17 mouse cellular contexts compared by ENCODE assay signal in genomic region chr7:113468345-113468744, GRCm38 (mm10).
"Had no signal": no experiment of that assay in that cellular context is flagged by ENCODE, and none has a peak within 500 bp of the region (broad histone marks: within the 10 kb centered on the region; RNA-seq: fewer than 3 reads in every experiment).

No protein-coding gene starts in this region.

- H3K4me3 ChIP-seq: neural tube, embryonic 12.5 days; neural tube, embryonic 13.5 days; neural tube, embryonic 15.5 days; stomach, embryonic 15.5 days had no signal

- H3K4me2 ChIP-seq: neural tube, embryonic 12.5 days; neural tube, embryonic 13.5 days; neural tube, embryonic 15.5 days; stomach, embryonic 15.5 days had no signal

- H3K9me3 ChIP-seq: neural tube, embryonic 12.5 days; neural tube, embryonic 13.5 days; neural tube, embryonic 15.5 days; stomach, embryonic 15.5 days had no signal

- H3K4me1 ChIP-seq: neural tube, embryonic 12.5 days; neural tube, embryonic 13.5 days; neural tube, embryonic 15.5 days; stomach, embryonic 15.5 days had no signal

- DNase-seq: retina, postnatal 1 day; right cerebral cortex, adult 18-20 months; right cerebral cortex, postnatal 14 days; right cerebral cortex, postnatal 25 days; right cerebral cortex, postnatal 4 days; spleen, adult 18-20 months; thymus, adult 18-20 months; thymus, adult 2 months; thymus, postnatal 14 days; thymus, postnatal 25 days; thymus, postnatal 36 days; thymus, postnatal 4 days had no signal

- H3K27ac ChIP-seq: neural tube, embryonic 12.5 days; neural tube, embryonic 13.5 days; neural tube, embryonic 15.5 days; stomach, embryonic 15.5 days; stomach, postnatal 0 days had no signal

- H3K36me3 ChIP-seq: neural tube, embryonic 12.5 days; neural tube, embryonic 13.5 days; neural tube, embryonic 15.5 days; stomach, embryonic 15.5 days had no signal

- H3K9ac ChIP-seq: neural tube, embryonic 12.5 days; neural tube, embryonic 13.5 days; neural tube, embryonic 15.5 days; stomach, embryonic 15.5 days had no signal

- H3K27me3 ChIP-seq: neural tube, embryonic 12.5 days; neural tube, embryonic 13.5 days; neural tube, embryonic 15.5 days; stomach, embryonic 15.5 days had no signal
